Mouse (Mus musculus) ES-E14 (cell line): Measurements from ENCODE around the gene Gm45711.

Experiments
- CHD2 ChIP-seq: IDR thresholded peaks from 2 replicates; pipeline ENCODE4 v1.6.1; 2014; ENCODE audit warnings: mild to moderate bottlenecking, low read depth, low read length, inconsistent platforms
- HCFC1 ChIP-seq: IDR thresholded peaks from 2 replicates; pipeline ENCODE4 v1.6.1; 2012; ENCODE audit warnings: low read length, inconsistent platforms, borderline replicate concordance; ENCODE audit not compliant: insufficient read depth
- MAFK ChIP-seq: IDR thresholded peaks from 2 replicates; pipeline ENCODE4 v1.6.1; 2014; ENCODE audit warnings: mild to moderate bottlenecking, low read depth, low read length, inconsistent platforms; ENCODE audit not compliant: insufficient read depth
- ZC3H11A ChIP-seq: IDR thresholded peaks from 2 replicates; pipeline ENCODE4 v1.6.1; 2012; ENCODE audit warnings: low read depth, mild to moderate bottlenecking, inconsistent platforms, low read length, borderline replicate concordance
- ZNF384 ChIP-seq: IDR thresholded peaks from 2 replicates; pipeline ENCODE4 v1.6.1; 2012; ENCODE audit warnings: low read depth, low read length, inconsistent platforms

- TF ChIP-seq ZNF384 (no peak), CHD2 (no peak), ZC3H11A (no peak), HCFC1 (no peak), MAFK (no peak)
Measured at GRCm38 (mm10) chr8:104333786-104334185, 23.9 kb upstream of the Gm45711 start.
